ENCODE assay signal across 9 mouse cellular contexts in genomic region chr9:47368015-47368901, GRCm38 (mm10).
DNase-seq lines count a peak whose midpoint lies in the region; ATAC-seq and TF ChIP-seq lines count a peak whose summit lies in the region.
"Had no signal": no experiment of that assay in that cellular context is flagged by ENCODE, and none has a peak within 500 bp of the region (broad histone marks: within the 10 kb centered on the region; RNA-seq: fewer than 3 reads in every experiment).

No protein-coding gene starts in this region.

- peak overlapping the region; percentile 65 for H3K4me2 ChIP-seq in heart, embryonic 15.5 days
- peak overlapping the region; percentile 74 for H3K4me2 ChIP-seq in forebrain, postnatal 0 days (ENCODE audit: low read depth)
- peak overlapping the region; percentile 65 for H3K4me2 ChIP-seq in midbrain, embryonic 12.5 days (replicated peaks)

- DNase-seq in heart, adult 11 months: no peak
- peak; percentile 46 for DNase-seq in cerebellum, adult 11 months
- DNase-seq in forebrain, postnatal 0 days: no peak
- DNase-seq in spleen, postnatal 10 days (ENCODE audit: low spot score in 2 of 2): no peak
- no peak for DNase-seq in right cerebral cortex, postnatal 10 days (ENCODE audit: low spot score in 2 of 2)
- DNase-seq: gastrocnemius, postnatal 10 days had no signal

- no peak overlapping the region for H3K27ac ChIP-seq in heart, embryonic 15.5 days
- no peak overlapping the region for H3K27ac ChIP-seq in forebrain, postnatal 0 days (ENCODE audit: low read depth, low read length)
- no peak overlapping the region for H3K27ac ChIP-seq in midbrain, embryonic 12.5 days (replicated peaks)

- no peaks in the 10 kb centered on the region for H3K9me3 ChIP-seq in heart, embryonic 15.5 days (replicated peaks)
- H3K9me3 ChIP-seq in forebrain, postnatal 0 days (ENCODE audit: low read length): no peaks in the 10 kb centered on the region
- H3K9me3 ChIP-seq in midbrain, embryonic 12.5 days: no peaks in the 10 kb centered on the region

- no peak for ATAC-seq in heart, embryonic 15.5 days (replicated peaks; ENCODE audit: insufficient number of reproducible peaks, insufficient read depth, low FRiP score, low read depth)
- ATAC-seq in forebrain, postnatal 0 days: peak; percentile 45; the same call in 1 of the 2 replicates
- peak; percentile 65 for ATAC-seq in midbrain, embryonic 12.5 days (ENCODE audit: low FRiP score, low read depth)
- no peak for ATAC-seq in CD4-positive, CD25-positive, alpha-beta regulatory T cell, adult 4 months

- WGBS in heart, embryonic 15.5 days: 7% methylated on average over 30 of the region's 31 CpGs
- 6% methylated on average over 23 of the region's 31 CpGs for WGBS in forebrain, postnatal 0 days
- 3% methylated on average over 30 of the region's 31 CpGs for WGBS in midbrain, embryonic 12.5 days

- peaks cover 70% of the 10 kb centered on the region for H3K27me3 ChIP-seq in heart, embryonic 15.5 days
- no peaks in the 10 kb centered on the region; the same call in 1 of the 2 replicates for H3K27me3 ChIP-seq in forebrain, postnatal 0 days (ENCODE audit: insufficient read depth, low read length)
- H3K27me3 ChIP-seq in midbrain, embryonic 12.5 days: peaks cover 55% of the 10 kb centered on the region

- peak overlapping the region; percentile 41; the same call in 1 of the 2 replicates for H3K9ac ChIP-seq in heart, embryonic 15.5 days
- H3K9ac ChIP-seq in forebrain, postnatal 0 days: peak overlapping the region; percentile 33
- H3K9ac ChIP-seq in midbrain, embryonic 12.5 days (replicated peaks): peak overlapping the region; percentile 28; the same call in 1 of the 2 replicates

- peak overlapping the region; percentile 30 for H3K4me3 ChIP-seq in heart, embryonic 15.5 days
- H3K4me3 ChIP-seq in forebrain, postnatal 0 days (ENCODE audit: low read depth, low read length): peak overlapping the region; percentile 33
- peak overlapping the region; percentile 34 for H3K4me3 ChIP-seq in midbrain, embryonic 12.5 days

- no peaks in the 10 kb centered on the region for H3K36me3 ChIP-seq in heart, embryonic 15.5 days
- H3K36me3 ChIP-seq in forebrain, postnatal 0 days (ENCODE audit: insufficient read depth): no peaks in the 10 kb centered on the region
- H3K36me3 ChIP-seq in midbrain, embryonic 12.5 days: no peaks in the 10 kb centered on the region

- H3K4me1 ChIP-seq in heart, embryonic 15.5 days (replicated peaks): peaks cover 14% of the 10 kb centered on the region
- peaks cover 5% of the 10 kb centered on the region for H3K4me1 ChIP-seq in forebrain, postnatal 0 days (ENCODE audit: insufficient read depth)
- H3K4me1 ChIP-seq in midbrain, embryonic 12.5 days: peaks cover 27% of the 10 kb centered on the region

- TF ChIP-seq CTCF in forebrain, postnatal 0 days (IDR thresholded peaks at IDR 0.05; ENCODE audit: low read depth): no peak

Comparison
In these comparisons a context has a peak if more than half of its experiments do, and no peak if none do; other contexts are left out.
1. ATAC-seq: peak in forebrain, postnatal 0 days (single experiment) and midbrain, embryonic 12.5 days (single experiment); none in heart, embryonic 15.5 days (single experiment) and CD4-positive, CD25-positive, alpha-beta regulatory T cell, adult 4 months (single experiment).
2. Peak in every context shown above with its lines, with median percentiles within 50 percentile points of each other: H3K4me2 ChIP-seq, H3K4me3 ChIP-seq and H3K9ac ChIP-seq.